Mouse (Mus musculus): Measurements from ENCODE around the gene Tert. TPM values are rescaled to one million over a fixed set of nuclear protein-coding genes. Genes with fewer than 3 reads are reported as not detected.

Gene Tert
- total RNA-seq, 2 experiments from 2014 or later: 3.7 to 5.9 TPM

GRCm38 (mm10) chr13:73675161-73675560 lies 48.5 kb downstream of the Tert start:
- no peak for DNase-seq (ENCODE audit: low spot score in 2 of 2)

GRCm38 (mm10) chr13:73677853-73678252 lies 51.1 kb downstream of the Tert start, which contains the start of gene Slc6a18:
Gene Slc6a18 (minus strand): TSS chr13:73678023.
- DNase-seq (ENCODE audit: low spot score in 2 of 2): no peak

- no peak for DNase-seq (ENCODE audit: low spot score in 2 of 2)
Observed at GRCm38 (mm10) chr13:73679311-73679710, 52.6 kb downstream of the Tert start.

DNA sequence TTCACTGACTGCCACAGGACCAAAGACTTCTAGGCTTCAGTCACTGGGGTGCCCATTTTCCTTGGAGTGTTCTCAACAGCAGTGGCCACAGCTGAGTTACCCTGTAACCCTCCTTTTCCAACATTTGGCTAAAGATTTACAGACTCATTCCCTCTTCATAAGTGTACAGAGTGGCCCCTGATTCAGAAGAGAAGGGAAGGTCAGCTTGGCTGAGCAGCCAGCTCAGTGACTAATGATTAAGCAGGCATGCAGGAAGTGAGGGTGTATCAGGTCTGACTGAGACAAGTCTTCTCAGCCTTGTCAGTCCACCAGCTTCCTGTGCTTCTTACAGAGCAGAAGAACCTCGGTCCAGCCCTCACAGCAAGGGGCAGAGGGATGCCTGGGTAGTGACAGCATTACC lies 53.7 kb downstream of the Tert start:
- DNase-seq (ENCODE audit: low spot score in 2 of 2): no peak

DNA sequence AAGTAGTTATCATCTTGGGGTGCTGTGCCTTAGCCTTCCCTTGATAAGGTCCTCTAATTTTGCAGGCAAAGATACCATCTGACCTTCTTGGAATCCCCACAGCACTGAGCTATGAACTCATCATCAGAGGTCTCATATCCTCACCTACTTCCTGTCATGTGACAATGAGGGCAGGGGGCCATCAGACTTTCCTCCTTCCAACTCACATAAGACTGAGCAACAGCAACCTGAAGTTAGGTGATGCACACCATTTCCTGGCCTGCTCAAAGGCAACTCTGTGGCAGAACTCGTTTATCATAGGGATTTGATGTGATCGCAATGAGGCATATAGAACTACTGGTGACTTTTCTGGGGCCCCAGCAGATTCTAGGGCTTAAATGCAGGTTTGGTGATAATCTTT lies 55.5 kb downstream of the Tert start:
- DNase-seq (ENCODE audit: low spot score in 2 of 2): no peak

GRCm38 (mm10) chr13:73683682-73684081 lies 57.0 kb downstream of the Tert start:
- DNase-seq (ENCODE audit: low spot score in 2 of 2): no peak

GRCm38 (mm10) chr13:73684412-73684811 lies 57.7 kb downstream of the Tert start:
- no peak for DNase-seq (ENCODE audit: low spot score in 2 of 2)

DNA sequence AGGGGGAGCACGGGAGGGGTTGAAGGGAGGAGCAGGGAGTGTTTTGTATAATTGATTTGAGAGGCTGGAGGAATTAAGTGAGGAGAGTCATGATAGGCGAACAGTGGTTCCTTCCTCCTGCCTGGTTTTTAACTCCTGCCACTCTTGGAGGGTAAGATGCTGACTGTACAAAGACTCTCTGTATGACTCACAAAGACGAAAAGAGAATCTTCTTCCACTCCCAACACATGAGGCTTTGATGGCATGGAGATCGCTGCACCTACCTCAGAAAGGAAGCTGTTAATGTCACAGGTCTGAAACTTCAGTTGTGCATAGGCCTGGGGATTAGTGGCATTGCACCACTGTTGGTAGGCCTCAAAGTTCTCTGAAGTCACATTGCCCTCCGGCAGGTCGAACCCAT lies 58.8 kb downstream of the Tert start:
- no peak for DNase-seq (ENCODE audit: low spot score in 2 of 2)

GRCm38 (mm10) chr13:73687601-73688000 lies 60.9 kb downstream of the Tert start:
- no peak for DNase-seq (ENCODE audit: low spot score in 2 of 2)

GRCm38 (mm10) chr13:73688934-73689333 lies 62.2 kb downstream of the Tert start:
- no peak for DNase-seq (ENCODE audit: low spot score in 2 of 2)

DNA sequence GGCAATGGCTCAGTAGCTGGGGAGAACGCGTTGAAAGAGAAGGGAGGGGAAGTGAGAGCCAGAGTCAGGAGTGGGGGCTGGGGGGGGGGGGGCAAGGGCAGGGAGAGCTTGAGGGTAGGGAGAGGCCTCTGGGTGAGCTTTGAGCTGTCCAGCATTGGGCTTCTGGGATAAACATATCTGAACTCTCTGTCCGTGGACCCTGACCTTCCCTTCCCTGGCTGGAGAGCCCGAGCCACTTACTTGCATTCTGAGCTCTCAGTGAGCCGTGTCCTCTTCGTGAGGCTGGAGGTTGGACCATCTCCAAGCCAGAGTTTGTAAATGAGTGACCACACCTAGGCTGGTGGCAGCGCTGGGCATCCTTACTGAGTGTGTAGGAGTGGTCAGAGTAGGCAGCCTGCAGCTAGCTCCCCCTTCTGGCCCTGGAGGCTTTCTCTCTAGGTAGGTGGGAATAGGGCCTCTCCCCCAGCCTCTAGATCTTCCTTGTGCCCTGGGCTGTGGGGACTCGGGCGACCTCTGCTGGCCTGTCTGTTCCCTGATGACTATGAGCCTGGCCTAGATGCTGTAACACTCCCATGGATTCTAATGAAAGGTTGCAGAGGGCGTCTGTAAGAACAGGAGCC lies 65.6 kb downstream of the Tert start:
- DNase-seq (ENCODE audit: low spot score in 2 of 2): peak; percentile 67 to 68

GRCm38 (mm10) chr13:73693333-73693732 lies 66.6 kb downstream of the Tert start:
- no peak for DNase-seq (ENCODE audit: low spot score in 2 of 2)

DNA sequence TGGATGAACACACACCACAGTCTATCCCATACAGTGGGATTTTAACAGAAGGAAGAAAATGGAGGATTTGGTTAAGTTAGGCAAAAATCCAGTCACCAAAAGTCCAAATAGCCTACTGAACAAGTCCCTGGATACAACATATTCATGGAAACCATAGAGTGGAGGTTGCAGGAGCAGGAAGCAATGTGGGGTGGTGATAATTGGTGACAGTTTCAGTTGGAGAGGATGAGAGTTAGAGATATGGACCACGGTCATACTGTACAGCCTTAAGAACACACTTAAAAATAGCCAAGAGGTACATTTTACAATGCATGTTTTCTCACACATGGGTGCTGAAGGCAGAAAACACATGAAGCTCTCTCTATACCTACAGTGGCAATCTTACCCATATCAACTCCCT lies 68.3 kb downstream of the Tert start:
- DNase-seq (ENCODE audit: low spot score in 2 of 2): no peak

DNA sequence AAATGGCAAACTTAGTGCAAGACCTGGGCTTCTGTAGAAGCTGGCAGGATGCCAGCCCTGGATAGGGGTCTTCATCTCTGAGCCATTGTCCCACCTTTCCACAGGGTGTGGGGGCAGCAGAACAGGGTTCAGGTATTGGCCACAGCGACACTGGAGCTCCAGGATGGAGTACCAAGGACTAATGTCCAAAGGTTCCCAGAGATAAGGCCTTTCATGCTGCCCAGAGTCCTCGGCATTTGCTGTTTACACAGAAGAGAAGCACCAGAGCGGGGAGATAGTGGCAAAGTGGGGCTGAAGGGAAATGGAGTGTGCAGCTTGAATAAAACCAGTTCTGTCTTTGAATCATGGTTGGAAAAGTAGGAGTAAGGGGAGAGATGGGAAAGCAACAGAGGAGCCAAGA lies 69.8 kb downstream of the Tert start:
- no peak for DNase-seq (ENCODE audit: low spot score in 2 of 2)

Other genes with a start within 250 kb of the Tert start
- gene Lpcat1, start 159.7 kb upstream of the Tert start, total RNA-seq (2021): 10 to 100 TPM; 11.7 to 14.0 TPM
- gene Slc6a3, start 90.2 kb upstream of the Tert start, total RNA-seq (2021): under 1 TPM in 1 of 2 experiments, not detected in 1; 0.10 TPM
- gene Clptm1l, start 22.9 kb upstream of the Tert start, total RNA-seq (2021): 100 to 1,000 TPM; 131 to 160 TPM
- gene Slc6a18, start 51.1 kb downstream of the Tert start, total RNA-seq (2021): under 1 TPM in 1 of 2 experiments, not detected in 1; 0.07 TPM
- gene Slc6a19, start 78.0 kb downstream of the Tert start, total RNA-seq (2021): under 1 TPM; 0.35 to 0.36 TPM
- gene Slc12a7, start 106.2 kb downstream of the Tert start, total RNA-seq (2021): 10 to 100 TPM; 33.1 to 38.4 TPM
- gene Nkd2, start 220.7 kb downstream of the Tert start, total RNA-seq (2021): 1 to 10 TPM; 1.4 to 1.8 TPM